Mouse (Mus musculus) inflammation-experienced regulatory T-cells, adult 16 weeks (primary cell): ENCODE results near the gene Rps9. TPM values are rescaled to one million over a fixed set of nuclear protein-coding genes. Genes with fewer than 3 reads are reported as not detected.

Source experiments
- polyA plus RNA-seq: library from polyadenylated mRNA; unstranded; fragments of 100-300 nt; shearing (Covaris generic); gene quantifications from one replicate; pipeline ENCODE4 v1.2.1, GENCODE M21; 2017

Gene Rps9
- 1,712 TPM for polyA plus RNA-seq

GRCm38 (mm10) chr7:3703879-3704441, at the start of gene Rps9:
Rps9 (plus strand) TSS chr7:3703993.

GRCm38 (mm10) chr7:3665215-3666114, 38.3 kb upstream of the Rps9 start, which contains the start of gene Leng1:
Leng1 (minus strand) TSS chr7:3665840.

GRCm38 (mm10) chr7:3677342-3677741, 26.5 kb upstream of the Rps9 start, which contains the start of gene Tmc4:
Tmc4 (minus strand) TSS chr7:3677553.

GRCm38 (mm10) chr7:3692382-3692986, 11.3 kb upstream of the Rps9 start, which contains the start of gene Tsen34:
Tsen34 (plus strand) TSS chr7:3692863.

GRCm38 (mm10) chr7:3692987-3693808, 10.6 kb upstream of the Rps9 start, which contains the start of gene Mboat7:
Mboat7 (minus strand) TSS chr7:3693523.

GRCm38 (mm10) chr7:3720268-3720667, 16.5 kb downstream of the Rps9 start, which contains the start of gene Pirb:
Pirb (minus strand) TSS chr7:3720391.

Other genes with a start within 250 kb of the Rps9 start
- gene Tarm1, start 201.4 kb upstream of the Rps9 start, polyA plus RNA-seq = not detected
- not detected for gene Oscar, start 87.8 kb upstream of the Rps9 start, polyA plus RNA-seq
- 501 TPM for gene Ndufa3, start 86.6 kb upstream of the Rps9 start, polyA plus RNA-seq
- gene Tfpt, start 74.1 kb upstream of the Rps9 start, polyA plus RNA-seq = 51.7 TPM
- gene Prpf31, start 74.0 kb upstream of the Rps9 start, polyA plus RNA-seq = 96.5 TPM
- gene Cnot3, start 58.7 kb upstream of the Rps9 start, polyA plus RNA-seq = 110 TPM
- 29.2 TPM for gene Leng1, start 38.2 kb upstream of the Rps9 start, polyA plus RNA-seq
- gene Tmc4, start 26.4 kb upstream of the Rps9 start, polyA plus RNA-seq = 4.6 TPM
- gene Tsen34, start 11.1 kb upstream of the Rps9 start, polyA plus RNA-seq = 20.6 TPM
- gene Mboat7, start 10.5 kb upstream of the Rps9 start, polyA plus RNA-seq = 79.1 TPM
- gene Pirb, start 16.4 kb downstream of the Rps9 start, polyA plus RNA-seq = 1.7 TPM
- not detected for gene Gm15448, start 121.7 kb downstream of the Rps9 start, polyA plus RNA-seq
- 0.62 TPM for gene Pira2, start 141.1 kb downstream of the Rps9 start, polyA plus RNA-seq
- gene Gm14548, start 194.1 kb downstream of the Rps9 start, polyA plus RNA-seq = 1.5 TPM
- gene Lilra6, start 211.5 kb downstream of the Rps9 start, polyA plus RNA-seq = 0.20 TPM